Mouse (Mus musculus): ENCODE results near the gene Arih2. TPM values are rescaled to one million over a fixed set of nuclear protein-coding genes. Genes with fewer than 3 reads are reported as not detected.

Gene Arih2
- 41.7 TPM for polyA plus RNA-seq (2014; fragmentation: Illumina TruSeq; extraction: RNeasy Lipid Tissue Mini Kit (QIAGEN cat#74804); ENCODE audit: low read depth, low replicate concordance)

GRCm38 (mm10) chr9:108648611-108649560, at the start of gene Arih2:
Gene Arih2 (minus strand): TSS chr9:108649386.

GRCm38 (mm10) chr9:108689106-108689505, 39.9 kb upstream of the Arih2 start, which contains the start of gene Prkar2a:
Gene Prkar2a (plus strand): TSS chr9:108689314.

GRCm38 (mm10) chr9:108661677-108662612, 12.8 kb upstream of the Arih2 start, which contains the start of gene Slc25a20:
Gene Slc25a20 (plus strand): TSS chr9:108662088.

GRCm38 (mm10) chr9:108596998-108597764, 52.0 kb downstream of the Arih2 start, which contains the start of gene P4htm:
Gene P4htm (minus strand): TSS chr9:108597667.

GRCm38 (mm10) chr9:108578545-108579343, 70.4 kb downstream of the Arih2 start, which contains the start of gene Wdr6:
Gene Wdr6 (minus strand): TSS chr9:108578739.

GRCm38 (mm10) chr9:108569381-108570206, 79.6 kb downstream of the Arih2 start, which contains the start of gene Dalrd3:
Gene Dalrd3 (plus strand): TSS chr9:108569886.

GRCm38 (mm10) chr9:108566815-108567776, 82.1 kb downstream of the Arih2 start, which contains the start of gene Ndufaf3:
Gene Ndufaf3 (minus strand): TSS chr9:108567434.

GRCm38 (mm10) chr9:108560227-108560841, 88.9 kb downstream of the Arih2 start, which contains the start of gene Impdh2:
Gene Impdh2 (plus strand): TSS chr9:108560286.

Other genes with a start within 250 kb of the Arih2 start
- gene Ccdc36, start 220.9 kb downstream of the Arih2 start, polyA plus RNA-seq (2014; fragmentation: Illumina TruSeq; extraction: RNeasy Lipid Tissue Mini Kit (QIAGEN cat#74804); ENCODE audit: low read depth, low replicate concordance): 0.40 TPM
- gene BC048562, start 212.9 kb downstream of the Arih2 start, polyA plus RNA-seq (2014; fragmentation: Illumina TruSeq; extraction: RNeasy Lipid Tissue Mini Kit (QIAGEN cat#74804); ENCODE audit: low read depth, low replicate concordance): 1.6 TPM
- 20.1 TPM for gene Ccdc71, start 188.9 kb downstream of the Arih2 start, polyA plus RNA-seq (2014; fragmentation: Illumina TruSeq; extraction: RNeasy Lipid Tissue Mini Kit (QIAGEN cat#74804); ENCODE audit: low read depth, low replicate concordance)
- gene Klhdc8b, start 187.8 kb downstream of the Arih2 start, polyA plus RNA-seq (2014; fragmentation: Illumina TruSeq; extraction: RNeasy Lipid Tissue Mini Kit (QIAGEN cat#74804); ENCODE audit: low read depth, low replicate concordance): 61.8 TPM
- 122 TPM for gene Lamb2, start 169.7 kb downstream of the Arih2 start, polyA plus RNA-seq (2014; fragmentation: Illumina TruSeq; extraction: RNeasy Lipid Tissue Mini Kit (QIAGEN cat#74804); ENCODE audit: low read depth, low replicate concordance)
- 99.3 TPM for gene Usp19, start 158.8 kb downstream of the Arih2 start, polyA plus RNA-seq (2014; fragmentation: Illumina TruSeq; extraction: RNeasy Lipid Tissue Mini Kit (QIAGEN cat#74804); ENCODE audit: low read depth, low replicate concordance)
- 126 TPM for gene Qars, start 141.7 kb downstream of the Arih2 start, polyA plus RNA-seq (2014; fragmentation: Illumina TruSeq; extraction: RNeasy Lipid Tissue Mini Kit (QIAGEN cat#74804); ENCODE audit: low read depth, low replicate concordance)
- gene Qrich1, start 132.6 kb downstream of the Arih2 start, polyA plus RNA-seq (2014; fragmentation: Illumina TruSeq; extraction: RNeasy Lipid Tissue Mini Kit (QIAGEN cat#74804); ENCODE audit: low read depth, low replicate concordance): 68.9 TPM
- 69.1 TPM for gene Impdh2, start 89.1 kb downstream of the Arih2 start, polyA plus RNA-seq (2014; fragmentation: Illumina TruSeq; extraction: RNeasy Lipid Tissue Mini Kit (QIAGEN cat#74804); ENCODE audit: low read depth, low replicate concordance)
- 29.0 TPM for gene Ndufaf3, start 82.0 kb downstream of the Arih2 start, polyA plus RNA-seq (2014; fragmentation: Illumina TruSeq; extraction: RNeasy Lipid Tissue Mini Kit (QIAGEN cat#74804); ENCODE audit: low read depth, low replicate concordance)
- 95.8 TPM for gene Dalrd3, start 79.5 kb downstream of the Arih2 start, polyA plus RNA-seq (2014; fragmentation: Illumina TruSeq; extraction: RNeasy Lipid Tissue Mini Kit (QIAGEN cat#74804); ENCODE audit: low read depth, low replicate concordance)
- 39.9 TPM for gene Wdr6, start 70.6 kb downstream of the Arih2 start, polyA plus RNA-seq (2014; fragmentation: Illumina TruSeq; extraction: RNeasy Lipid Tissue Mini Kit (QIAGEN cat#74804); ENCODE audit: low read depth, low replicate concordance)
- gene P4htm, start 51.7 kb downstream of the Arih2 start, polyA plus RNA-seq (2014; fragmentation: Illumina TruSeq; extraction: RNeasy Lipid Tissue Mini Kit (QIAGEN cat#74804); ENCODE audit: low read depth, low replicate concordance): 7.0 TPM
- 38.7 TPM for gene Slc25a20, start 12.7 kb upstream of the Arih2 start, polyA plus RNA-seq (2014; fragmentation: Illumina TruSeq; extraction: RNeasy Lipid Tissue Mini Kit (QIAGEN cat#74804); ENCODE audit: low read depth, low replicate concordance)
- 35.5 TPM for gene Prkar2a, start 39.9 kb upstream of the Arih2 start, polyA plus RNA-seq (2014; fragmentation: Illumina TruSeq; extraction: RNeasy Lipid Tissue Mini Kit (QIAGEN cat#74804); ENCODE audit: low read depth, low replicate concordance)
- gene Ip6k2, start 134.4 kb upstream of the Arih2 start, polyA plus RNA-seq (2014; fragmentation: Illumina TruSeq; extraction: RNeasy Lipid Tissue Mini Kit (QIAGEN cat#74804); ENCODE audit: low read depth, low replicate concordance): 197 TPM
- 22.0 TPM for gene Nckipsd, start 159.0 kb upstream of the Arih2 start, polyA plus RNA-seq (2014; fragmentation: Illumina TruSeq; extraction: RNeasy Lipid Tissue Mini Kit (QIAGEN cat#74804); ENCODE audit: low read depth, low replicate concordance)
- 0.14 TPM for gene Celsr3, start 176.9 kb upstream of the Arih2 start, polyA plus RNA-seq (2014; fragmentation: Illumina TruSeq; extraction: RNeasy Lipid Tissue Mini Kit (QIAGEN cat#74804); ENCODE audit: low read depth, low replicate concordance)
- 7.9 TPM for gene Slc26a6, start 203.9 kb upstream of the Arih2 start, polyA plus RNA-seq (2014; fragmentation: Illumina TruSeq; extraction: RNeasy Lipid Tissue Mini Kit (QIAGEN cat#74804); ENCODE audit: low read depth, low replicate concordance)